Mouse (Mus musculus) brain, adult 2 months (tissue): Measurements from ENCODE around the gene Fos.

ENCODE experiments used
- DNase-seq: peaks from one replicate; pipeline ENCODE4 v3.0.0; 2011; ENCODE audit warnings: low read depth, low spot score

Gene Fos

GRCm38 (mm10) chr12:85473481-85474297 is at the start of gene Fos:
TSS of gene Fos (plus strand) at chr12:85473890.
- peak; percentile 96 for DNase-seq

DNA sequence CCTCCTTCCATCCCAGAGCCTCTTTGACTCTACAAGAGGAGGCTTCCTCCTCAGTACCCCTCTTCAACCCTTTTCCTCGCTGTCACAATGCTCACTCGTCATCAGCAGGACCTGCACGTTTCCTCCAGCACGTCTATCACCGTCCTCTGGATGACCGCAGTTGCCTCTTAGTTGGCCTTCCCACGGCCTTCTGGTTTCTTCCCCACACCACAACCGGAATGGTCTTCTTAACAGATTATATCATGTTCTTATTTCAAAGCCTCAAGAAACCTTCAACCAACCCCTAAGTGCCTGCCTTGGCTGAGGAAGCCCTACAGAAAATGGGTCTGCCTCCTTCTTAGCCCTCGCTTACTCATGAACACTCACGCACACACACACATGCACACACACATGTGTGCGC is 48.0 kb upstream of the Fos start:
- DNase-seq: no peak

DNA sequence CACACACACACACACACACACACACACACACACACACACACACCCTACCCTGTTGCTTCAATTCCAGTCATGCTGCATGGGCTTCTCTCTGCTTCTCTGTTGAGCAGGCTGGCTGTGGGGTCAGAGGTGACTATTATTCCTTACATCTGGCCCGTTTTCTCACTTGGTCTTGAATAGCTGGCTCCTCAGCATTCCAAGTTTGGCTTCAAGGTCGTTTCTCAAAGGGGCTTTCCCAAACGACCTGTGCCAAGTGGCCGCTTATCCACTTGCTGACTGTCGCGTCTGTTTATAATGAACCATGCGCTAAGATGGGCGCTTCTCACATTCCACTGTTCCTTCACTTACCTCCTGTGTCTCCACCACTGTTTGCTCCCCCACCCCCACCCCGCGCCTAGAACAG is 47.6 kb upstream of the Fos start:
- no peak for DNase-seq

DNA sequence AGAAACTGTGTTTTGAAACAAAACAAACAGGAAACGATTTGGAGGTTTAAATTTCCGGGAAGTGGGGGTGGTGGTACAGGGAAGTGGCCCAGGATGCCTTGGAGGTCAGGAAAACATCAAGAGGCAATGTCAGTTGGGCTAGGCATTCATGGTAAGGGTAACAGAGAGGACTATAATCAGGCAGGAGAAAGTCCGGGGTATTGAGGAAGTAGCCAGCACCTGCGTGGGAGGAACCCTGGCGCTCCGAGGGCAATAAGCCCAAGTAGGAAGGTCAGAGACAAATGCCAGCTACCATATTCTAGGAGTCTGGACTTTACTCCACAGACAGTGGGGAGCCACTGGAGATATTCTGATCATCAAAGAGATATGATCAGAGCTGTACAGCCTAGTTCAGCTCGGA is 45.9 kb upstream of the Fos start:
- no peak for DNase-seq

GRCm38 (mm10) chr12:85429999-85430398 is 43.7 kb upstream of the Fos start:
- DNase-seq: no peak

DNA sequence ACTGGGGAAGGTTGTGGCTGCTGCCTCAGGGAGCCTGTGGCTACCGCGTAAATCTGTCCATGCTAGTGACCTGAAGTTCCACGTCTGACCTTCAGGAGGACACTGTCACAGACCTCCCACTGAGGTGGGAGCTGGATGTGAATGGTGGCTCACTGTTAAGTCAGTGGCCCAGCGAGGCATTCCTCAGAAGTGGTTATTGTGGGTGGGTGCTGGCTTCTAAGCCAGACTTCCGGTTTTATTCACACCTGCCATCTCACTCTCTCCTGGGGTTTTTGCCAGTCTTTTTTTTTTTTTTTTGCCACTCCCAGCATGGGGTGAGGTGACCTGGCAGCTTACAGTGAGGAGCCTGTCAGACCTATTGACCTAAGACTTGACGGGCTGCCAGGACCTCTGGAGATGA is 43.3 kb upstream of the Fos start:
- no peak for DNase-seq

- DNase-seq: no peak
Measured at GRCm38 (mm10) chr12:85433850-85434249, 39.8 kb upstream of the Fos start.

DNA sequence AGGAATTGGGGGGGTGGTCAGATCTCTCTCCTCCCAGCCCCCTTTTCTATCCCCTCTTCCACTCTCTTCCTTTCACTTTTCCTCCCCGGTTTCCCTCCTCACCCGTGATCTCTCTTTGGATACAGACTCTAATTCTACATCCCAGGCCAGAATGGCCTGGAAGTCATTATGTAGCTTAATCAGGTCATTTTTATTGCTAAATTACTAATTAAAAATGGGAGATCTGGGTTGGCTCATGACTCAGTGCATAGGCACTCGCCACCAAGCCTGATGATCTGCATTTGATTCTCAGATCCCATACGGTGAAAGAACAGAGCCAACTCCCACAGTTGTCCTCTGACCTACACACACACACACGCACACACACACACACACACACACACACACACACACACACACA is 39.2 kb upstream of the Fos start:
- no peak for DNase-seq

GRCm38 (mm10) chr12:85436021-85436621 is 37.6 kb upstream of the Fos start:
- peak; percentile 99 for DNase-seq

- DNase-seq: peak; percentile 37
Measured at GRCm38 (mm10) chr12:85437172-85437876, 36.4 kb upstream of the Fos start.

- DNase-seq: no peak
Measured at GRCm38 (mm10) chr12:85443456-85443855, 30.2 kb upstream of the Fos start.

DNA sequence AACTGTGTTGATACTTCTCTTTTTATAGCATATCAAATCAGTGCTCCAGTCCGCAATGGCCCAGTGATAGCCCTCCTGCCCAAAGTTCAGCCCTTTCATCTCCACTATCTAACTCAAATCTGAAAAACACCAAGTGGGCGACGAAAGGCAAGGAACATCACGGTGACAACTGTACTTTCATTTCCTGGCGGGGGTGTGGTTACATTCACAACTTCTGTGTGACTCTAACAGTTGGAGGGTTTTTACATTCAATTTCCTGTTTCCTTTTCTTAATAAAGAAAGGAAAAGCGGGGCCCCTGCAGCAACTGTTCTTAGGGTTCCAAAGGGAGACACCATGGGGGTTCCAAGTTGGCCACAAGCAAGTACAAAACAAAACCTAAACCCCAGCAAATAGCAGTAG is 29.0 kb upstream of the Fos start:
- DNase-seq: no peak

DNA sequence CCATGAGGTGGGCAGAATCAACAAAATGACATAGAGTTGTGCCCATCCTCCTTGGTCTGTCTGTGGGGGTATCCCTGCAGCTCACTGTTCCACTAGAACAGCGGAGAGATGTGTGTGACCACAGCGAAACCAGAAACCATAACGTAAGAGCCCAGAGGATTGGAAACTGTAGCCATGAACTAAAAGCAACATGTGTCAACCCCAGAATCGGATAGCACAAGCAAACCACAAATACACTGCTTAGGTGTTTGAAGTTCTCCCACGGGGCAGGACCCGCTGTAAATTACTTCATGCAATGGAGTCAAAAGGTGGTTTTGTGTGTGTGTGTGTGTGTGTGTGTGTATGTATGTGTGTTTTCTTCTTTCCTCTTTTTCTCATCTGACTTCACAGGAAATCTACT is 26.7 kb upstream of the Fos start:
- no peak for DNase-seq

- no peak for DNase-seq
Measured at GRCm38 (mm10) chr12:85447490-85447889, 26.2 kb upstream of the Fos start.

- DNase-seq: no peak
Measured at GRCm38 (mm10) chr12:85449478-85449877, 24.2 kb upstream of the Fos start.

GRCm38 (mm10) chr12:85451693-85452491 is 21.8 kb upstream of the Fos start:
- DNase-seq: no peak

GRCm38 (mm10) chr12:85455065-85456058 is 18.3 kb upstream of the Fos start:
- DNase-seq: peak; percentile 99

DNA sequence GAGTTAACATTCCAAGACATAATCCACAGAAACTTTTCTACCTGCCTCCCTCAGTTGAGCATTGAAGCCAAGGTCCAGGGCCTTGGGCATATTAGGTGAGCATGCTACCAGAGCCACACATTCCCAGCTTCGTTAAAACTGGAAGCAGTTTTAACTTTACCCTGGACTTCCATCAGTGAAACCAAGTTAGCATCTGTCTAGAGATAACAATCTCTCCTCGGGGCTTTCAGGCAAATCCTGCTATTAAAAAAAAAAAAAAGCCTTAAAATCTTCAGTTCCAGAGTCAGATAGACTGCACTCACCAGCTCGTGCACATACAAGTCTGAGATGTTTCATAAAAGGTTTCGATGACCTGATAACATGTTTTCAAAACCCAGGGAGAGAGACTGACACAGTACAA is 17.4 kb upstream of the Fos start:
- DNase-seq: no peak

DNA sequence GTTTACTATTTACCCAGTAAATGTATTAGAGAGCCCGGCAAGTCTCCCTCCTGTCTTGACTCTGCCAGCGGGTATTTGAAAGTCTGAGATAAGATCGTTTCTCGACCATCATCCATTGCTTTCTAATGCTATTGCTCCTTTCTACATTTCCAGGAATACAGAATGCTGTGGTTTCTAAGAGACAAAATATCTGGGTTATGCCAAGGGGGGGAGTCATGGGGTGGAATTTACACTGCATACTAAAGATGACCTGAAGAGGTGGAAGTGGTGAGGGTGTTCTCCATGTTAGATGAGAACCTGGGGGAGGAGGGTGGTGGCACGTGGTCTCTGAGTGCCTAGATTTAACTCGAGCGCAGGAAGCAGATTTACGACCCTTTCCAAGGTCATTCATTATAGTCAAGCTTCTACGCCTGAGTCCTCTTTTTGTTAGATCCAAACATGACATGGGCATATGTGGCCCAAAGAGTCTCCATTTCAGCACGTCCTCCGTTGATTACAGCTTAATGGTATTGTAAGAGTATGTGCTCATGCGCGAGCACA is 16.7 kb upstream of the Fos start:
- no peak for DNase-seq

GRCm38 (mm10) chr12:85459820-85460219 is 13.9 kb upstream of the Fos start:
- DNase-seq: no peak
